Mouse (Mus musculus) adrenal gland, postnatal 10 days (tissue): Measurements from ENCODE around the gene Mettl26. TPM values are rescaled to one million over a fixed set of nuclear protein-coding genes. Genes with fewer than 3 reads are reported as not detected.
A peak's percentile ranks its signal among the peaks of the same experiment; 100 is the strongest.

ENCODE experiments used
- DNase-seq: peaks from one replicate; pipeline ENCODE4 v3.0.0; 2021; ENCODE audit warnings: mixed read lengths
- long read RNA-seq, 2 experiments: library from polyadenylated mRNA; stranded (forward); transcript quantifications; one replicate each; pipeline ENCODE4 v2.0.0; 2021
- total RNA-seq, 2 experiments: library from RNA; stranded (reverse); gene quantifications; 2 replicates each; pipeline ENCODE4 v1.2.3; 2021

Mettl26 gene
- total RNA-seq: 10 to 100 TPM; 66.8 to 69.2 TPM
- long read RNA-seq, experiment 1, transcript Mettl26-204 (5 exons, 1,026 nt): minor isoform, 47 of 171 reads
- long read RNA-seq, experiment 1, transcript Mettl26-201 (6 exons, 1,243 nt): major isoform, 112 of 171 reads
- long read RNA-seq, experiment 1, partial matches to known transcripts: 5 of 171 reads
- long read RNA-seq, experiment 1, other reads (novel, unspliced or antisense): 5 of 171 reads
- long read RNA-seq, experiment 2, transcript Mettl26-201 (6 exons, 1,243 nt): major isoform, 59 of 88 reads
- long read RNA-seq, experiment 2, transcript Mettl26-204 (5 exons, 1,026 nt): minor isoform, 24 of 88 reads
- long read RNA-seq, experiment 2, partial matches to known transcripts: 2 of 88 reads
- long read RNA-seq, experiment 2, other reads (novel, unspliced or antisense): 3 of 88 reads

GRCm38 (mm10) chr17:25874721-25875170 lies at the start of gene Mettl26:
TSS of gene Mettl26 (plus strand) at chr17:25875074.
- peak; percentile 96 for DNase-seq

- no peak for DNase-seq
Observed at GRCm38 (mm10) chr17:25825311-25825710, 49.6 kb upstream of the Mettl26 start.

GRCm38 (mm10) chr17:25825984-25826570 lies 48.8 kb upstream of the Mettl26 start:
- no peak for DNase-seq

GRCm38 (mm10) chr17:25827011-25827410 lies 47.9 kb upstream of the Mettl26 start:
- DNase-seq: no peak

- DNase-seq: no peak
Observed at GRCm38 (mm10) chr17:25827546-25828222, 47.2 kb upstream of the Mettl26 start.

GRCm38 (mm10) chr17:25828223-25828594 lies 46.7 kb upstream of the Mettl26 start:
- DNase-seq: no peak

- peak; percentile 87 for DNase-seq
Observed at GRCm38 (mm10) chr17:25828712-25829557, 45.9 kb upstream of the Mettl26 start, which contains the start of gene Jmjd8. TSS of gene Jmjd8 (plus strand) at chr17:25828867.

- DNase-seq: no peak
Observed at GRCm38 (mm10) chr17:25829558-25830017, 45.3 kb upstream of the Mettl26 start.

GRCm38 (mm10) chr17:25830200-25830753 lies 44.6 kb upstream of the Mettl26 start:
- DNase-seq: no peak

- no peak for DNase-seq
Observed at GRCm38 (mm10) chr17:25830806-25831431, 44.0 kb upstream of the Mettl26 start.

- DNase-seq: peak; percentile 69
Observed at GRCm38 (mm10) chr17:25831451-25832281, 43.2 kb upstream of the Mettl26 start.

- peak; percentile 100 for DNase-seq
Observed at GRCm38 (mm10) chr17:25832436-25833290, 42.2 kb upstream of the Mettl26 start.

- peak; percentile 95 for DNase-seq
Observed at GRCm38 (mm10) chr17:25833291-25833663, 41.6 kb upstream of the Mettl26 start, which contains the start of gene Stub1. TSS of gene Stub1 (minus strand) at chr17:25833404.

GRCm38 (mm10) chr17:25833961-25834594 lies 40.8 kb upstream of the Mettl26 start:
- peak; percentile 64 for DNase-seq

- no peak for DNase-seq
Observed at GRCm38 (mm10) chr17:25834595-25835222, 40.2 kb upstream of the Mettl26 start.

- no peak for DNase-seq
Observed at GRCm38 (mm10) chr17:25835301-25835700, 39.6 kb upstream of the Mettl26 start.

GRCm38 (mm10) chr17:25835816-25836215 lies 39.1 kb upstream of the Mettl26 start:
- peak; percentile 37 for DNase-seq
